Mouse (Mus musculus) brain, embryonic 14.5 days (tissue): ENCODE results near the gene Fcgr4. TPM values are rescaled to one million over a fixed set of nuclear protein-coding genes. Genes with fewer than 3 reads are reported as not detected.

Experiments
- DNase-seq: peaks from one replicate; pipeline ENCODE4 v3.0.0-alpha.2; 2011; ENCODE audit warnings: low read depth
- CTCF ChIP-seq: fragments of 200-500 bp; IDR thresholded peaks from 2 replicates; pipeline ENCODE4 v1.5.1; 2012; ENCODE audit warnings: inconsistent platforms, mild to moderate bottlenecking, moderate library complexity, borderline replicate concordance; ENCODE audit not compliant: insufficient read depth, insufficient read length; ENCODE audit errors: extremely low read depth
- POLR2A ChIP-seq: fragments of 200-500 bp; IDR thresholded peaks from 2 replicates; pipeline ENCODE4 v1.6.1; 2012; ENCODE audit warnings: mild to moderate bottlenecking, inconsistent platforms, borderline replicate concordance; ENCODE audit not compliant: poor library complexity, insufficient read depth, insufficient read length, severe bottlenecking; ENCODE audit errors: extremely low read depth
- polyA plus RNA-seq: library from polyadenylated mRNA; depleted of rRNA; stranded (reverse); fragments of >200 nt; gene quantifications from 2 replicates; pipeline ENCODE4 v1.2.3, GENCODE M21; 2012

The Fcgr4 gene
- polyA plus RNA-seq, 1 experiment = 0.34 TPM

DNA sequence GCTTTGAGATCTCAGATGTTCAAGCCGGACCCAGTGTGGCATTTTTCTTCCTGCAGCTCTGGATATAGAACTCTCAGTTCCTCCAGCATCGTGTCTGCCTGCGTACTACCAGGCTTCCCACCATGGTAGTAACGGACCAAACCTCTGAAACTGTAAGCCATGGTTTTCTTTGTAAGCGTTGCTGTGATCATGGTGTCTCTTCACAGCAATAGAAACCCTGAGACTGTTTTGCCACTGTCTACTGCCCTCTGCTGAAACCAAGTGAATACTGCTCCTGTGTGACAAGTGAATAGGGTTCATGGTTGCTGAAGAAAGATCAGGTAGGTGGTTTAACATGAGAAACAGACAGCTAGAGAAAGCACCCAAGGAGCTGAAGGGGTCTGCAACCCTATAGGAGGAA is 26.2 kb upstream of the Fcgr4 start:
- peak; percentile 49 for DNase-seq
- TF ChIP-seq CTCF (peak; percentile 55; the same call in 1 of the 2 replicates), POLR2A (no peak)

DNA sequence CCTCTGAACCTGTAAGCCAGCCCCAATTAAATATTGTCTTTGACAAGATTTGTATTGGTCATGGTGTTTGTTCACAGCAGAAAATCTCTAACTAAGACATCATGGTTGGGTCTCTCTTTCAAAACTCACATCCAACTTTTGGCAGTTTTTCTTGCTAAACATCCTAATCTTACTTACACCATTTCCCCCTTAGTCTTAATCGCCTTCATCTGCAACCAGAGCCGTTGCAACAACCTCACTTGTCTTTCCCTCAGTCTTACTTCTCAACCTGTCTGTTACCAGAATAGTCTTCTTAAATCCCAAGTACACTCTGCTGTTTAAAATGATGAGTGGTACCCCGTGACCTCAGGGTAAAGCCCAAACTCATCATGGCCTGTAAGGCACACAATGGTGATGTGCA is 22.7 kb upstream of the Fcgr4 start:
- no peak for DNase-seq
- no peak for TF ChIP-seq POLR2A

DNA sequence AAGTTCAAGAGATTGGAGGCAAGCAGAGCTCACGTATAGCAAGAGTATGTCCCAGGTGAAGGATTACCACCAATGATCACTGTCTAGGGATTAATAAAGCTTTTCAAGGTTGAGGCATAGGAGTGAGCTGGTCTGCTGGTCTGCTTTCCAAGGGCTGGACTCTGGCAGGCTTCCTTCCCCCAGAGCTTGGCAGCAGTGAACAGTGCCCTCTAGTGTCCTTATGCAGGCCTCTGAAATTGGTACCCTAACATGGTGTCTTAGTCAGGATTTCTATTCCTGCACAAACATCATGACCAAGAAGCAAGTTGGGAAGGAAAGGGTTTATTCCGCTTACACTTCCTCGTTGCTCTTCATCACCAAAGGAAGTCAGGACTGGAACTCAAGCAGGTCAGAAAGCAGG is 22.0 kb upstream of the Fcgr4 start:
- TF ChIP-seq POLR2A (no peak), CTCF (peak; percentile 77)
- DNase-seq = peak; percentile 69

DNA sequence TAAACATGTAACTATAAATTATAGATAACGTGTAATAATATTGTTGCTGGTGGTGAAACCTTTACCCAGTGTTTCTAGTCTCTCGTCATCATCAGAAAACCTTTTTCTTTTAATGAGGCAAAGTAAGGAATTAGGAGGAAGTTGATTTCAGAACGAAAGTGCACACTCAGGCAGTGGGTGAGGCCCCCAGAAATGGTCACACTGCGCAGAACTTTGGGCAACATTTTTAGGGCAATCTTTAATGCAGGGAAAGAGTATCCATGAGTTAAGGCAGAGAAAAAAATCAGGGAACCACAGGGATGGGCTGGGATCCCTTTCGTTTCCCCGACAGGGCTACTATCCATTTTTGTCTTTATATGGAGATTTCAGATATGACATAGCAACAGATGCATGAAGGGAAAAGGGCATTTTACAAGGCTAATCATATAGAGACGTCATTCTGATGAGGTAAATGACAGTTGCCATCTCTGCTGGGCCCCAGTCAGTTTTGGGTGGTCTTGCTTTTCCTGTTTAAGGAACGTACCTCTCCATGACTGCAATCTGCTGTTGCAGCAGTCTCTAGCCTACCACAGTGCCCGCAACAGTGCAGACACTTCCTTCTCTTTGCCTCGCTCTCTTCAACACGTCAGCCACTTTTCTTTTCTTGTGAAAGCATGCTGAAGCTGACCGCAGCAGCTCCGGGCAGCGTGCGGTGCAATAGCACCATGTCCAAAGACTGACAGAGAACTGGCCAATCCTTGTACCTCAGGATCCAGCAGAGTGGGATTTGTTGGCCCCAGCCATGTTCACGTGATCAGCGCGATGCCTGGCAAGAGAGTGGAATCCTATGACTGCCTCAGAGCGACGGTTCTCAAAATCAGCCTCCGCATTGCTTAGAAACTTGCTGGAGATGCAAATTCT is 20.7 kb upstream of the Fcgr4 start:
- DNase-seq = peak; percentile 47
- TF ChIP-seq POLR2A = no peak
- TF ChIP-seq CTCF = no peak

DNA sequence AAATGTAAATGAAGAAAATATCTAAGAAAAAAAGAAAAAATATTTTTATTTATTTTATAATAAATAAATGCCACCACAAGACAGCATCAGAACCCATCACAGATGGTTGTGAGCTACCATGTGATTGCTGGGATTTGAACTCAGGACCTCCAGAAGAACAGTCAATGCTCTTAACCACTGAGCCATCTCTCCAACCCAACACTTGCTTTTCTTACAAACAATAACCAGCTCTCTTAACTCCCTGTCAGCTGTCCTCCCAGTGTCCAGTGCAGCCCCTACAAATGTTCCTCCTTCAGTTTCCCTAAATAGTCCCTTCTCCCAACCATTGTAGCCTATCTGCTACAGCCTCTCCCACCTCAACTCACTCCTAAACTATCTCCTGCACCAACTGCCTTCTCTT is 18.9 kb upstream of the Fcgr4 start:
- TF ChIP-seq POLR2A = no peak
- no peak for TF ChIP-seq CTCF
- DNase-seq = no peak

DNA sequence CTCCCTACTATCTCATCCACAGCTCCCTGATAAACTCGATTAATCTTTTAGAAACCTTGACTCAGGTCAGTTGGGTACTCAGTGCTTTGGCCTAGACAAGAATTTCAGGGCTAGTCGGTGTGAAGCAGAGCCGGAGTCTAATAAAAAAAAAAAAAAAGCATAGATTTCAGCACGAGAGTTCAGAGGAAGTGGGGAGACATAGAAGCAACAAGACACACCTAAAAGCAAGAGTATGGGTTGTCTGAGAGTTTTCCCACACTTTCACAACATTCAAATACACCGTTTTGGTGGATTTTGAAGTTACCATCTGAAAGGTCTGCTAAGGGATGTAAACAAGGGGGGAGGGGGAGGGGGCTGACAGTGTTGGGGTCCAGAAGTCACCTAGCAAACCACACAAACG is 13.6 kb upstream of the Fcgr4 start:
- TF ChIP-seq POLR2A = no peak
- TF ChIP-seq CTCF = no peak
- no peak for DNase-seq

DNA sequence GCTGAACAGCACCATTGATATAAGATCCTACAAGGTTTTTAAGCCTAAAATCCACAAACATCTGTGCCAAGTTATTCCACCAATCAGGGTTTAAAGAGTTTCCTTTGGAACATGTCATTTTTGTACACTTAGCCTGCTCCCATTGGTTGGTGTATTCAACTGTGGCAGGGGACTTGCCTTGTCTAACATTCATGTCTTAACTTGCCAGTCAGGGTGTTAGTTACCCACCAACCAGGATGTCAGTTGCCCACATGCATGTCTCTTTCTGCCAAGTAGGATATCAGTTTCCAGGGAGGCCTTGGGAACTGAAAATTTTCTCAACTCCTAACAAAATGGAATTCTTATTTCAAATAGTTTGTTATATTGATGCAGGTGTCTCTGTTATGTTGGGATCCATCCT is 13.1 kb upstream of the Fcgr4 start:
- TF ChIP-seq CTCF (no peak), POLR2A (no peak)
- DNase-seq = no peak

DNA sequence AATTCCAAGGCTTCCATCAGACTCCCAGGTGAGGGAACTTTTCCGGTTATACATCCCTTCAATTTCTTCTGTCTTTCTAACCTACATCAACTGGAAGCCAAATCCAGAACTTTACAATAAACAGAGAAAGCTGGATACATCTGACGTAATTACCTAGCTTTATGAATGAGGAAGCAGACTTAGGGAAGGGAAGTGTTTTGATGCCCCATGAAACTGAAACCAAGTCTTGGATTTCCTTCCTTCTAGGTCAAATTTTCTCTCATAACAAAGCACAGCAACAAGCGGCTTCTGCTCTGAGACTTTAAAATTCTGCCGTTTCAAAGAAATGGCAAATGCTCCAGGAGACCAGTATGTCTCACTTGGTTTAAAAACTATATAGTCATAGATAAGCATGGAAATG is 12.4 kb upstream of the Fcgr4 start:
- DNase-seq = no peak
- TF ChIP-seq POLR2A (no peak), CTCF (no peak)

DNA sequence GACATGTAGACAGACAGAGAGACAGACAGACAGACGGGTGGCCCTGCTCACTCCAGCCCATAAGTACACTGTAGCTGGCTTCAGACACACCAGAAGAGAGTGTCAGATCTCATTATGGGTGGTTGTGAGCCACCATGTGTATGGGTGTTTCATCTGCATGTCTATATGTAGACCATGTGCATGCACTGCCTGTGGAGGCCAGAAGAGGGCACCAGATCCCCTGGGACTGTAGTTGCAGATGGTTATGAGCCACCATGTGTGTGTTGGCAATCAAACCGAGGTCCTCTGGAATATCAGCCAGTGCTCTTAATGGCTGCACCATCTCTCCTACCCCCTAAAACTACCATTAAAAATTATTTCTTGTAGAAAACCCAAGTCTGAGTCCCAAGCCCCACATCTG is 11.8 kb upstream of the Fcgr4 start:
- no peak for DNase-seq
- TF ChIP-seq POLR2A (no peak), CTCF (no peak)

DNA sequence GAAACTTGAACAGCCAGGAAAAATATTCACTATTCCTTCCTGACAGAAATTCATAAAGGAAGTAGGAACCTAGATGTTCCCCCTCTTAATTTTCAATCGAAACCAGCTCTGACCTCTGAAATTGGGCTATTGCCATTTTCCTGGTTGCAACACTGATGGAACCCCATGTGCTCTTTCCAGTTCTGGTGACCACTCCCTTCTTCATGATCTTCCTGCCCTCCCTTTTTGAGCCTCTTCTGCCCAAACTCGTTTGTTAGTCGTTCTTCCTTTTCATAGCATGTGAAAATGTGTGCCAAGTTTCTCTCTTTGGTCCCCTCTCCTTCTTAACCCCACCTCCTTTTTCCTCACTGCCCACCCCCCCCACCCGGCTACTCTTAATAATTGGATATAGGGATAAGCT is 7.0 kb upstream of the Fcgr4 start:
- no peak for DNase-seq
- TF ChIP-seq POLR2A (no peak), CTCF (no peak)

DNA sequence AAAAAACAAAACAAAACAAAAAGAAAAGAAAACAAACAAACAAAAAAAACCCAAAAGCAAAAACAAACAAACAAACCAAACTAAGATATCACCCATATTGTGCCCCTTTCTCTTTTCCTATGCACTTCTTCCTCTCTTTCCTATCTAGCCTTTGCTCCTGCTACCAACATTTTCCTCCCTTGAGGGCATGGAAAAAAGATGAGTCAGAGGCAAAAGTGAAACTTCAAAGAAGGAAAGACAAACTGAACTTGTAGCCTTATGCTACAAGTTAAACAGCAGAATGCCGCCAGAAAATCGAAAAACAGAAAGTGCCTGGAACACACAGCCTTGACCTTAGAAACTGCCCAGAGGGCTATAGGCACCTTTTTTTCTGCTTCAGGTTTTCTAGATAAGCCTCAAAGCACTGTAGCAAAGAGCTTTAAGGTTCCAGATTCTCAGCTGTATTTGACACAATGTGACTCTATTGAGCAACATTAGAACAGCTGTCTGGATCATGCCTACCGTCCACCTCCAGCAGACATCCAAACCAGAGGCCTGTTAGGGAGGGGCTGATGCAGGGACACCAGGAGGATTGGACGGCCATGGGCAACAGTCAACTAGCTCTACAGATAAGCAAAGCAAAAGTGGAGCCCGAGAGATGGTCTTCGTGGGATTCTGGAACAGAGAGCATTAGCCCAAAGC is 1.9 kb upstream of the Fcgr4 start:
- TF ChIP-seq POLR2A (no peak), CTCF (no peak)
- no peak for DNase-seq

DNA sequence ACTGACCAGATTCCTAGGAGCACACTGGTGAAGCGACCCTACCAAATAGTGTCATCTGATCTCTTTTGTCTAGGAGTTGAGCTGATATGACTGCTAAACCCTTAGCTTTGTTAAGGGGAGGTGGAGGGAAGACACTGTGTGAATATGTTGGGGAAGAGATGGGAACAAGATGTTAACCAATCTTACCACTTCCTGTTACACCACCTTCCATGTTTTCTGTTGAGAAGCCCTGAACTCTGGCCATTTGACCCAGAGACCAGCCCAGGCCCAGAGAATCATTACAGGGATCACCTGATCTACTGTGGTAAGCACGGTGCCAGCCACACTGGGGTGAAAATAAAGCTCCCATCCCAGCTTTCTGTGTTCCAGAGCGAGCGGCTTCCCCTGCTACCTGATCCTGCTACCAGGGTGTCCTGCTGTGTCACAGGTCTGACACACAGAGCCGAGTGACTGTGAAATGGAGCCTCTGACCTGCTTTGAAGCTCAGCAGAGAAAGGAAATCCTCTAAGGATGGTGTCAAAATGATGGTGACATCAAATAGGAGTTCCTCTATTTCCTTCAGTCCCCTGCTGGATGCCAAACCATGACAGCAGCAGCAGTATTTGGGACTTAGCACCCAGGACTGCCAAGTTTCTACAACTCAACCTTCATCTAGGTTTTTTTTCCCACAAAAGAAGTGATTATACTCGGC is 1.1 kb upstream of the Fcgr4 start:
- no peak for DNase-seq
- TF ChIP-seq POLR2A (no peak), CTCF (no peak)

DNA sequence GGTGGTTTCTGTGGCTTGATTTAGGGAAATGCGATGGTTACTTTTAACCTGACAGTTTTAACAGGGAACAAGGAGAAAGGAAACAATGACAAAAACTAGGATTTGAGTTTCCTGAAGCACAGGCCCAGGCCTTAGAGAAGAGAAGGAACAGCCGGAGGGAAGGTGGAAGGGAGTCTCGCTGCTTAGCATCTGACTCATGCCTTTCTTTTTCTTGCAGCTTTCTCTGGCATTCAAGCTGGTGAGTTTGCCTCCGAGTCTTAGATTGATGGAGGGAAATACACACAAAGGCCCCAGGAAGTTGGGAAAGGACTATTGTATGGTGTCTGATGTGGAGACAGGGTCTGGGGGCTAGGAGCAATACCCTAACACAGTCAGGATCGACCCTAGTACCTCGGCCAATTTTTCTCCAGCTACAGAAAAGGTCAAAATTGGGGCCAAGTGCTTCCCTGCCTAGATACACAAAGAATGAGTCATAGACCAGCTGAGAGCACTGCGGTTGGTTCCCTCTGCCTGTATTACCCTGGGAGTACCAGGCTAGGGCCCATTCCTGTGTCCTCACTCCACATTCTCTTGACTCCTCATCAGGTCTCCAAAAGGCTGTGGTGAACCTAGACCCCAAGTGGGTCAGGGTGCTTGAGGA is 711 bp downstream of the Fcgr4 start:
- no peak for TF ChIP-seq CTCF
- no peak for TF ChIP-seq POLR2A
- DNase-seq = no peak
